Mouse (Mus musculus): Measurements from ENCODE around the gene Wbp4. TPM values are rescaled to one million over a fixed set of nuclear protein-coding genes. Genes with fewer than 3 reads are reported as not detected.

Wbp4 gene
- polyA plus RNA-seq, 1 experiment from 2014 or later: 37.6 TPM

DNA sequence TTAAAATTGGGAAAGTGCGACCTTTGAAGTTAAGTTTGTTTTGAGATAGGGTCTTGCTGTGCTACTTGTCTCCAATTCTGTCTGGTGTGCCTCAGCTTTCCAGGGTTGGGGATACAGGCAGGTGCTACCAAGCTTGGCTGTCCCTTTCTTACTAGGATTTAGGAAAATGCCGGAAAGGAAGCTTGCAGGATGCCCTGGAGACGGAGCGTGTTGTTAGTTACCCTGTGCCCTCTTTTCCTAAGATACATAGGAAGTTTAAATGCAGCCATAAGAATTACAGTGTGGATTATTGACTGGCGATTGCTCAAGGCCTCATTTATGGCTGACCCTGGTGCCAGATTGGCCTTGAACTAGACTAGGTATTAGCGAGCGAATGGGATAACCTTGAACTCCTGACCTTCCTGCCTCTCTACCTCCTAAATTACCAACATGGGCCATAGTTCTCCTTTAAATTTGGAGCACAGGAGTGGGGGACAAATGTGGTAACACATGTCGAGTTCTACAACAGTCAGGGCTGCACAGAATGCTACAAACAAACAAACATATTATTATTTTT is 35.9 kb upstream of the Wbp4 start:
- H3K36me3 ChIP-seq (ENCODE audit: insufficient read depth, low read length): no peaks in the 10 kb centered on the region
- H3K9ac ChIP-seq (replicated peaks; ENCODE audit: low read depth): no peak overlapping the region
- ATAC-seq: no peak
- H3K4me3 ChIP-seq (ENCODE audit: low read depth, low read length): 0 out of 2 replicates have a peak overlapping the region, but pooled peaks have one; percentile 8
- 69% methylated on average over 8 of the region's 8 CpGs for WGBS
- H3K27ac ChIP-seq (ENCODE audit: low read length): 0 out of 2 replicates have a peak overlapping the region, but pooled peaks have one; percentile 21
- no peaks in the 10 kb centered on the region for H3K27me3 ChIP-seq (replicated peaks; ENCODE audit: insufficient read depth, low read length)
- TF ChIP-seq EP300 (IDR thresholded peaks at IDR 0.05): no peak
- TF ChIP-seq CTCF (IDR thresholded peaks at IDR 0.05): no peak
- peak overlapping the region; percentile 41 for H3K4me2 ChIP-seq (replicated peaks; ENCODE audit: low read depth, low read length)
- no peaks in the 10 kb centered on the region for H3K9me3 ChIP-seq (ENCODE audit: low read length)
- no peak for DNase-seq (ENCODE audit: low spot score)
- peaks cover 36% of the 10 kb centered on the region; the same call in 1 of the 2 replicates for H3K4me1 ChIP-seq (ENCODE audit: insufficient read depth, low read depth, low read length)

DNA sequence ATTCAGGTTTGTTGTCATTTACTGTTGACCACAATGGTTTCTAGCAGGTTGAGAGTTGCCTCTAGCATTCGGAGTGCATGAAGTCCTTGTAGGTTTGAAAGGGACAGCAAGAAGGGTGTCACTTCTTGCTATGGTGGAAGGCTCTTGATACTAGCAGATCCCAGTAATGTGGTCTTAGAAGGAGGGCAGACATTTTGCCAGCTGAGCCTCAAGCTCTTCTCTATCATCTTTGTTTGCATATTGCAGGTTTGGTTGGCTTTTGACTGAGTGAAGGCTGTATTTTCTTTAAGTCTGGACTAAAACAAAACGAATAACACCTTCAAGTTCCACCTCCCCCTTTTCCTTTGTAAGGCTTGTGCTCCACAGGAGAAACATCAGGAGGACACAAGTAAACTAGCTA is 35.4 kb upstream of the Wbp4 start:
- Histone ChIP-seq H3K9me3 (ENCODE audit: low read length) (no peaks in the 10 kb centered on the region), H3K4me3 (ENCODE audit: low read depth, low read length) (peak overlapping the region; percentile 8; the same call in 1 of the 2 replicates), H3K9ac (replicated peaks; ENCODE audit: low read depth) (0 out of 2 replicates have a peak overlapping the region, but pooled peaks have one; percentile 3), H3K4me1 (ENCODE audit: insufficient read depth, low read depth, low read length) (peaks cover 33% of the 10 kb centered on the region; the same call in 1 of the 2 replicates), H3K4me2 (replicated peaks; ENCODE audit: low read depth, low read length) (peak overlapping the region; percentile 41), H3K27me3 (replicated peaks; ENCODE audit: insufficient read depth, low read length) (no peaks in the 10 kb centered on the region), H3K27ac (ENCODE audit: low read length) (peak overlapping the region; percentile 21; the same call in 1 of the 2 replicates), H3K36me3 (ENCODE audit: insufficient read depth, low read length) (no peaks in the 10 kb centered on the region)
- WGBS: 65% methylated on average over 2 of the region's 2 CpGs
- no peak for TF ChIP-seq CTCF (IDR thresholded peaks at IDR 0.05)
- TF ChIP-seq EP300 (IDR thresholded peaks at IDR 0.05): no peak
- no peak for ATAC-seq
- DNase-seq (ENCODE audit: low spot score): no peak

DNA sequence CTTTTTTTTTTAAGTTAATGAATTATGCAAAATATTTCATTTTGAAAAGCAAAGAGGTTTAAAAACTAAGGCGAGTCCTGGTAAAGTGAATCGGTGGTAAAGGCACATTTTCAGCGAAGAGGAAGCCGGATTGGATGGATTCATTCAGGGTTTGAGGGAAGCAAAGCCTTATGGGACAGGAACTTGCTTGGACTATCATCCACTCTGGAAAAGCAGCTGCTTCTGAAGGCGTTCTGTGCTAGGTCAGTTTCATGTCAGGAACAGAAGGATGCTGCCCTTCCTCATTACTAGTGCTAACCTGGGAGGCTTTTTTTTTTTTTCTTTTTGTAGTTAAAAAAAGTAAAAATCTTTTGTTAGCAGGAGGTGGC is 34.9 kb upstream of the Wbp4 start:
- H3K27ac ChIP-seq (ENCODE audit: low read length): peak overlapping the region; percentile 77
- 62% methylated on average over 5 of the region's 5 CpGs for WGBS
- peak overlapping the region; percentile 41 for H3K4me2 ChIP-seq (replicated peaks; ENCODE audit: low read depth, low read length)
- ATAC-seq (no peak), DNase-seq (ENCODE audit: low spot score) (no peak)
- TF ChIP-seq EP300 (IDR thresholded peaks at IDR 0.05) (no peak), CTCF (IDR thresholded peaks at IDR 0.05) (no peak)
- no peaks in the 10 kb centered on the region for H3K27me3 ChIP-seq (replicated peaks; ENCODE audit: insufficient read depth, low read length)
- peak overlapping the region; percentile 19 for H3K4me3 ChIP-seq (ENCODE audit: low read depth, low read length)
- no peaks in the 10 kb centered on the region for H3K36me3 ChIP-seq (ENCODE audit: insufficient read depth, low read length)
- no peak overlapping the region for H3K9ac ChIP-seq (replicated peaks; ENCODE audit: low read depth)
- no peaks in the 10 kb centered on the region for H3K9me3 ChIP-seq (ENCODE audit: low read length)
- H3K4me1 ChIP-seq (ENCODE audit: insufficient read depth, low read depth, low read length): peaks cover 28% of the 10 kb centered on the region; the same call in 1 of the 2 replicates

- no peaks in the 10 kb centered on the region for H3K36me3 ChIP-seq (ENCODE audit: insufficient read depth, low read length)
- peak overlapping the region; percentile 19 for H3K4me3 ChIP-seq (ENCODE audit: low read depth, low read length)
- no peaks in the 10 kb centered on the region for H3K27me3 ChIP-seq (replicated peaks; ENCODE audit: insufficient read depth, low read length)
- ATAC-seq (peak; percentile 90), DNase-seq (ENCODE audit: low spot score) (peak; percentile 88)
- peak overlapping the region; percentile 77 for H3K27ac ChIP-seq (ENCODE audit: low read length)
- TF ChIP-seq CTCF (IDR thresholded peaks at IDR 0.05): no peak
- TF ChIP-seq EP300 (IDR thresholded peaks at IDR 0.05): no peak
- H3K9ac ChIP-seq (replicated peaks; ENCODE audit: low read depth): no peak overlapping the region
- no peaks in the 10 kb centered on the region for H3K9me3 ChIP-seq (ENCODE audit: low read length)
- peak overlapping the region; percentile 41 for H3K4me2 ChIP-seq (replicated peaks; ENCODE audit: low read depth, low read length)
- WGBS: 47% methylated on average over 8 of the region's 8 CpGs
- H3K4me1 ChIP-seq (ENCODE audit: insufficient read depth, low read depth, low read length): peaks cover 26% of the 10 kb centered on the region; the same call in 1 of the 2 replicates
Measured at GRCm38 (mm10) chr14:79515511-79516242, 34.4 kb upstream of the Wbp4 start.

DNA sequence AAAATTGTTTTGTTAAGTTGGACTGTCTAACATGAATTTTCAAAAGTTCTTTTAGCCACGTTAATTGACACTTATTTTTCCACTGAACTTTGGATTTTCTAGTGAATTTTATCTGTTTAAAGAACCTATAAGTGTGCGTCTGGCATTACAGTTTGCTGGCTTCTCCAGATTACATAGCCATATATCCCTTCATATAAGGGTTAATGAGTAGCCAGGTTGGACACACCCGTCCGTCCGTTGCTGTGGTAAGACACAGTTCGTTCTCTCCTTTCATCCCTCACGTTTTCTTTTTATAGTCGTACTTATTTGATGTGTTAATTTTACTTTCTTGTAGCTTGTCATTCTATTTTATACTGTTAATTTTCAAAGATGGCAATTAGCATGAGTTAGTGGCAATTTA is 33.8 kb upstream of the Wbp4 start:
- no peak for TF ChIP-seq EP300 (IDR thresholded peaks at IDR 0.05)
- TF ChIP-seq CTCF (IDR thresholded peaks at IDR 0.05): no peak
- peaks cover 27% of the 10 kb centered on the region; the same call in 1 of the 2 replicates for H3K4me1 ChIP-seq (ENCODE audit: insufficient read depth, low read depth, low read length)
- no peaks in the 10 kb centered on the region for H3K9me3 ChIP-seq (ENCODE audit: low read length)
- H3K4me3 ChIP-seq (ENCODE audit: low read depth, low read length): peak overlapping the region; percentile 19; the same call in 1 of the 2 replicates
- no peak overlapping the region for H3K9ac ChIP-seq (replicated peaks; ENCODE audit: low read depth)
- peak overlapping the region; percentile 41 for H3K4me2 ChIP-seq (replicated peaks; ENCODE audit: low read depth, low read length)
- H3K27ac ChIP-seq (ENCODE audit: low read length): 0 out of 2 replicates have a peak overlapping the region, but pooled peaks have one; percentile 77
- H3K36me3 ChIP-seq (ENCODE audit: insufficient read depth, low read length): no peaks in the 10 kb centered on the region
- 55% methylated on average over 8 of the region's 8 CpGs for WGBS
- DNase-seq (ENCODE audit: low spot score): peak; percentile 50
- no peak for ATAC-seq
- no peaks in the 10 kb centered on the region for H3K27me3 ChIP-seq (replicated peaks; ENCODE audit: insufficient read depth, low read length)

DNA sequence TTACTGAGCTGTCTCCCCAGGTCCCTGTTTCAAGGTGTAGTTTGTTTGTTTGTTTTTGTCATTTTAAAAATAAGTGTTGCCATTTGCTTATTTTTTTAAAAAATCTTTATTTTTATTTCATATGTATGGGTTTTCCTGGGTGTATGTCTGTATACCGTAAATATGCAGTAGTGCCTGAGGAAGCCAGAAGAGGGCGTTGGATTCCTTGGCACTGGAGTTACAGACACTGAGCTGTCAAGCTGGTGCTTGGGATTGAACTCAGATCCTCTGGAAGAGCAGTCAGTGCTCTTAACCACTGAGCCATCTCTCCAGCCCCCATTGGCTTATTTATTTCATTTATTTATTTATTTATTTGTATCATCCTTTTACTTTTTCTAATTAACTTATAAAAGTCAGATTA is 32.6 kb upstream of the Wbp4 start:
- Histone ChIP-seq H3K4me1 (ENCODE audit: insufficient read depth, low read depth, low read length) (peaks cover 23% of the 10 kb centered on the region; the same call in 1 of the 2 replicates), H3K4me2 (replicated peaks; ENCODE audit: low read depth, low read length) (no peak overlapping the region), H3K4me3 (ENCODE audit: low read depth, low read length) (no peak overlapping the region), H3K9me3 (ENCODE audit: low read length) (no peaks in the 10 kb centered on the region), H3K9ac (replicated peaks; ENCODE audit: low read depth) (no peak overlapping the region), H3K36me3 (ENCODE audit: insufficient read depth, low read length) (no peaks in the 10 kb centered on the region), H3K27ac (ENCODE audit: low read length) (no peak overlapping the region), H3K27me3 (replicated peaks; ENCODE audit: insufficient read depth, low read length) (no peaks in the 10 kb centered on the region)
- no peak for DNase-seq (ENCODE audit: low spot score)
- 68% methylated on average over 2 of the region's 2 CpGs for WGBS
- no peak for ATAC-seq
- no peak for TF ChIP-seq EP300 (IDR thresholded peaks at IDR 0.05)
- peak; percentile 37 for TF ChIP-seq CTCF (IDR thresholded peaks at IDR 0.05)
